Mouse (Mus musculus) limb, embryonic 14.5 days (tissue): ENCODE measurements at regions not wholly inside any gene's neighbourhood (a gene's known extent, or its start where the extent isn't known, plus 50 kb on each side); places are given as distances from the start of the nearest gene placed in this dataset.
"Not testable (repeated sequence)": the region's sequence is repeated elsewhere in the genome, so short reads cannot be mapped to it uniquely, and the experiment has no call there.

Experiments used
- ATAC-seq: fragments of 200-750 bp; cut with Nextera tagmentation; 2 replicates; pipeline ENCODE4 v1.8.0; 2017; ENCODE audit warnings: low read depth, moderate number of reproducible peaks, moderate TSS enrichment; ENCODE audit not compliant: low FRiP score
- DNase-seq: peaks from one replicate; pipeline ENCODE4 v3.0.0-alpha.2; 2015; ENCODE audit warnings: low spot score
- H3K27ac ChIP-seq: fragments of 300-500 bp; sonication (generic); replicated peaks from 2 replicates; pipeline ENCODE4 v1.5.1; 2014; ENCODE audit warnings: low read depth, mild to moderate bottlenecking, low read length, moderate library complexity, mixed read lengths
- H3K27me3 ChIP-seq: fragments of 300-500 bp; sonication (generic); 2 replicates; pipeline ENCODE4 v1.6.1; 2014; ENCODE audit warnings: low read length, mixed read lengths; ENCODE audit not compliant: control insufficient read depth, insufficient read depth
- H3K36me3 ChIP-seq: fragments of 300-500 bp; sonication (generic); 2 replicates; pipeline ENCODE4 v1.6.1; 2014; ENCODE audit warnings: mild to moderate bottlenecking, low read length, moderate library complexity, mixed read lengths; ENCODE audit not compliant: control insufficient read depth, insufficient read depth
- H3K4me1 ChIP-seq: fragments of 300-500 bp; sonication (generic); 2 replicates; pipeline ENCODE4 v1.6.1; 2014; ENCODE audit warnings: antibody characterized with exemption, low read length, mixed read lengths; ENCODE audit not compliant: control insufficient read depth, insufficient read depth
- H3K4me2 ChIP-seq: fragments of 300-500 bp; sonication (generic); replicated peaks from 2 replicates; pipeline ENCODE4 v1.6.1; 2014; ENCODE audit warnings: low read depth, mild to moderate bottlenecking, low read length, moderate library complexity; ENCODE audit not compliant: severe bottlenecking
- H3K4me3 ChIP-seq: fragments of 300-500 bp; sonication (generic); replicated peaks from 2 replicates; pipeline ENCODE4 v1.5.1; 2014; ENCODE audit warnings: low read length
- H3K9ac ChIP-seq: fragments of 300-500 bp; sonication (generic); 2 replicates; pipeline ENCODE4 v1.6.1; 2014; ENCODE audit warnings: mild to moderate bottlenecking, low read depth, low read length, moderate library complexity; ENCODE audit not compliant: severe bottlenecking
- H3K9me3 ChIP-seq: fragments of 300-500 bp; sonication (generic); 2 replicates; pipeline ENCODE4 v1.6.1; 2016; ENCODE audit warnings: low read length; ENCODE audit not compliant: control insufficient read depth
- POLR2A ChIP-seq: fragments of 200-500 bp; IDR thresholded peaks from 2 replicates; pipeline ENCODE4 v1.8.0; 2012; ENCODE audit warnings: inconsistent platforms, mild to moderate bottlenecking, moderate library complexity, borderline replicate concordance; ENCODE audit not compliant: insufficient read depth, insufficient read length; ENCODE audit errors: extremely low read depth
- WGBS: fragments of 180-500 bp; shearing (Covaris S2); extraction: QIAGEN DNeasy Blood & Tissue Kit; methylation state at CpG from one replicate; pipeline ENCODE4 v1.1.7; 2014; 5-methylcytosine and 5-hydroxymethylcytosine counted together

DNA sequence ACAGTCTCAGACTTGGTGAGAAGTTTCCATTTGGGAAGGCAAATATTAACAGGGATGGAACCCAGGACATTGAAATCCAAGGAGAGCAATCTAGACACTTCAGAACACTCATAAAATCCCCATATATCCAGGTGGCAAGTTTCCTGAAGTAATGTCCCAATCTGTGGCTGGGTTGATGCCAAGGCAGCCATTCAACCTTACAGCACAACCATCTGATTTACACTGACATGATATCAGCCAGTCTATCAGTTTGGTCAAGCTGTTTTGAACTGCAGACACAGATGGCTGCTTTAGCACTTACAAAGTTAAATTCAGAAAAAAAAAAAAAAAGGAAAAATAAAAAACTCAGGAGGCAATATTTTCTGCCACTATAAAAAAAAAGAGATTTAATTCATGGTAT lies 381.2 kb upstream of the Htr2a start:
- TF ChIP-seq POLR2A, result no peak
- Histone ChIP-seq H3K4me3 (no peak overlapping the region), H3K36me3 (no peaks in the 10 kb centered on the region), H3K9ac (no peak overlapping the region), H3K27me3 (no peaks in the 10 kb centered on the region), H3K4me1 (no peaks in the 10 kb centered on the region), H3K27ac (no peak overlapping the region), H3K4me2 (no peak overlapping the region), H3K9me3 (no peaks in the 10 kb centered on the region)
- DNase-seq (no peak), ATAC-seq (no peak)

DNA sequence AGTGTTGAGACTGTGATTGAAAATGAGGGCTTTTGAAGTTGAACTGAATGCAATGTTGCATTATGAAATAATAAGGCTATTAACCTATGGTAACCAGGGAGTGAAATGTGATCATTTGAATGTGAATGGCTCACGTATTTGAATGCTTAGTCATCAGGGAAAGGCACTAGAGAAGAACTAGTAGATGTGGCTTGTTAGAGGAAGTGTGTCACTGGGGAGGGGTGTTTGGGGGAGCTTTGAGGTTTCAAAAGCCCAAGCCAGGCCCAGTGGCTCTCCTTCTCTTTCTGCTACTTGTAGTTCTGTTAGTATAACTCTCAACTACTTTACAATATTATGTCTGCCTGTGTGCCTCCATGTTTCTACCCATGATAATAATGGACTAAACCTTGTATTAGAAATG lies 373.6 kb upstream of the Htr2a start:
- H3K4me3 ChIP-seq, result no peak overlapping the region
- no peak for TF ChIP-seq POLR2A
- DNase-seq, result no peak
- no peak for ATAC-seq
- no peaks in the 10 kb centered on the region for H3K36me3 ChIP-seq
- no peaks in the 10 kb centered on the region for H3K27me3 ChIP-seq
- no peak overlapping the region for H3K4me2 ChIP-seq
- 66% methylated on average over 1 of the region's 1 CpGs for WGBS
- no peak overlapping the region for H3K9ac ChIP-seq
- no peaks in the 10 kb centered on the region for H3K9me3 ChIP-seq
- H3K4me1 ChIP-seq, result no peaks in the 10 kb centered on the region
- no peak overlapping the region for H3K27ac ChIP-seq

DNA sequence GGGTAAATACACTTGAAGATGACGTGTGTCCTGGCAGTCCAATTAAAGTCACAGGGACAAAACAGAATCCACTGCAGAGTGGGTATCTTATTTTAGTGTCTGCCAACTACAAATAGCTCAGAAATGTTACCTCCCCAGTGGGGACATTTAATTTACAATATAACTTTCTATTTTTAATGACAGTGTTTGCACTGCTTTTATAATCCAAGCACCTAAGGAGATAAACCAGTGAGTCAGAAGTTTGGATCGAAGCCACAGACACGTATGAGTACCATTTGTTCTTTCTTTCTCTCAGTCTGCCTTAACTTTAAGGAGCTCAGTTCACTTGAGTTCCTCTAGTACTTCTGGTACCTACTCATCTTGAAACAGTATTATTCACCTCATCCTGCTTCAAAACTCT lies 346.1 kb upstream of the Htr2a start:
- no peak for TF ChIP-seq POLR2A
- Histone ChIP-seq H3K4me2 (no peak overlapping the region), H3K4me1 (no peaks in the 10 kb centered on the region), H3K36me3 (no peaks in the 10 kb centered on the region), H3K27me3 (no peaks in the 10 kb centered on the region), H3K27ac (no peak overlapping the region), H3K9ac (no peak overlapping the region), H3K4me3 (no peak overlapping the region), H3K9me3 (no peaks in the 10 kb centered on the region)
- 79% methylated on average over 3 of the region's 3 CpGs for WGBS
- ATAC-seq (no peak), DNase-seq (no peak)

DNA sequence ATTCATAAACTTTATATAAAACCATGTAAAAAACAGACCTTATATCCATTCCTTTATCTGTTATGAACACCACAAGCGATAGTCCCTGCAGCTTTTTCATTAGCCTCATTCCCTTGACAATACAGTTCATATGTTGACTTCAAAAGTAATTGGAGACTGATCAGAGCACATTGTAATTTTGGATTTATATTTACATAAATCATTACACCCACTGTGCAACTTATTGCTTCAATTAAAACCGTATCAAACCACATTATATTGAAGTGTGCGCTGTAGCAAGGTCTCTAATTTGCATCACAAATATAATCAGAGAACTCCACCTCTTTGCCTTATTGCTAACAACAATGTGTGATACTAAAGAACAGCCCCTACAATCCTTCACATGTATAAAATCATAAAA lies 336.2 kb upstream of the Htr2a start:
- H3K4me3 ChIP-seq, result no peak overlapping the region
- no peaks in the 10 kb centered on the region for H3K9me3 ChIP-seq
- H3K27me3 ChIP-seq, result no peaks in the 10 kb centered on the region
- H3K4me1 ChIP-seq, result no peaks in the 10 kb centered on the region
- WGBS, result 69% methylated on average over 3 of the region's 3 CpGs
- no peaks in the 10 kb centered on the region for H3K36me3 ChIP-seq
- no peak for TF ChIP-seq POLR2A
- no peak overlapping the region for H3K27ac ChIP-seq
- H3K4me2 ChIP-seq, result no peak overlapping the region
- DNase-seq (no peak), ATAC-seq (no peak)
- H3K9ac ChIP-seq, result no peak overlapping the region

DNA sequence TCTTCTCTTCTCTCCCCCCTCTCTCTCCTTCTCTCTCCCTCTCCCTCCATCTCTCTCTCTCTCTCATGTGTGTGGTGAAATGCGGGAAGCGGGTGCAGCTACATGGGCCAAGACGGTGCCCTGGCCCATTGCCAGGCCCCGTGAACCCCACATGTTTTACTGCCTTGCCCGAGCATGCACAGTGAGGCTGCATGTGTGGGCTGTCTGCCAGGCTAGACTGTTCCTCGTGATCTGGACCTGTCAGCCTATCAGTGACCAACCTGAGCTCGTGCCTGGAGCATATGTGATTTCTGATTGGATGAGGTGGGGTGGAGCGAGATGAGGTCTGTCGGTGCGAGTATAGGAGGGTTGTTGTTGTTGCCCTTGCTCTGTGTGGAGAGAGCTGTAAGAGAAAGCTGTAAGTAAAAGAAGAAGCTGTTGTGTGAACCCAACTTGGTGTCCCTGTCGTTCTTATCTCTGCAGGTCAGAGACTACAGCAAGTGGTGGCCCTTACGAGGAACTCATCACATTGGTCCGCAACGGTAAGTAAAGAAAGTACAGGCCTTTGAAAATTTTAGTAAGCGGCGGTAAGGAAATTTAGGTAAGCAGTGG lies 333.8 kb upstream of the Htr2a start:
- H3K4me2 ChIP-seq, result no peak overlapping the region
- DNase-seq (no peak), ATAC-seq (no peak)
- no peak overlapping the region for H3K27ac ChIP-seq
- no peak overlapping the region for H3K9ac ChIP-seq
- no peak overlapping the region for H3K4me3 ChIP-seq
- TF ChIP-seq POLR2A, result no peak
- H3K36me3 ChIP-seq, result no peaks in the 10 kb centered on the region
- 64% methylated on average over 16 of the region's 16 CpGs for whole genome bisulfite sequencing
- H3K4me1 ChIP-seq, result no peaks in the 10 kb centered on the region
- no peaks in the 10 kb centered on the region for H3K9me3 ChIP-seq
- no peaks in the 10 kb centered on the region for H3K27me3 ChIP-seq

DNA sequence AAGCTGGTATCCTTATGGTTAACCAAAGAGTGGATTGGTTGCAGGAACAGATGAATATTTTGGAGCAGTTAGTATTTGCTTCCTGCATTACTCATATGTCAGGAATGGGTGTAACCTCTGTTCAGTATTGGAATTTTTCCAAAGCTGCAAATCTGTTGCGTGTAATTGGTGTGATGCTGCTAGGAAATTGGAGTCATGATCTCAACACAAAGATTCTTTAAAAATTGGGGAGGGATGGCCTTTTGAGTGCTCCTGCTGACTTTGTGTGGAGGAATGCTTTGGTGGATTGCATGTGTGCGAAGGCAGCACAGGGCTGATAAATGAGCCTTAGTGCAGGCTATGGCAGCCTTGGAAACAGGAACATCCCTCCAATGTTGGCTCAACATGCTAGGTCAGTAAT lies 331.2 kb upstream of the Htr2a start:
- H3K27me3 ChIP-seq, DNase-seq, H3K4me3 ChIP-seq, H3K9me3 ChIP-seq, H3K4me1 ChIP-seq, H3K9ac ChIP-seq, H3K27ac ChIP-seq, ATAC-seq, H3K36me3 ChIP-seq, H3K4me2 ChIP-seq: not testable (repeated sequence)
- 68% methylated on average over 2 of the region's 2 CpGs for WGBS
